Comparison of ENCODE assay signal across 21 mouse cellular contexts in the genomic region with DNA sequence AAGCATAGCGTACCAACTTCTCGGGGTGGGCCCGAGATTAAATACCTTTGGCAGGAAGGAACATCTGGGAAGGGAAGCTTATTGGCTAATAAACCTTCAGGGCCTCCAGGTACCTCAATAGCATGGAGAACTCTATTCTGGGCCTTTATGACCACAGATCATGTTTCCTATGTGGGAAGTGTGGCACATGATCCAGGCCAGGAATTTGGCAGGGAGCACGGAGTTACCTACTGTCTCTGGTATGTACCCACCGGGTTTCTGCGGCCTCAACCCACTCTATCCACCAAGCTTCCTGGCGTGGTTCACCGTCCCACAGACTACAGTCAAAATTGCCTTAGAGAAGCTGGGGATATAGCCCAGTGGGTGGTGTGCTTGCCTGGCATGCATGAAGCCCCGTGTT. TPM values are rescaled to one million over a fixed set of nuclear protein-coding genes. Genes with fewer than 3 reads are reported as not detected.
"Had no signal": no experiment of that assay in that cellular context is flagged by ENCODE, and none has a peak within 500 bp of the region (broad histone marks: within the 10 kb centered on the region; RNA-seq: fewer than 3 reads in every experiment).

No protein-coding gene starts in this region.

- H3K9ac ChIP-seq: liver, postnatal 0 days; lung, embryonic 15.5 days; midbrain, embryonic 12.5 days; neural tube, embryonic 13.5 days; neural tube, embryonic 15.5 days had no signal

- H3K36me3 ChIP-seq: lung, embryonic 15.5 days; midbrain, embryonic 10.5 days; midbrain, embryonic 12.5 days; neural tube, embryonic 13.5 days; neural tube, embryonic 15.5 days had no signal

- H3K9me3 ChIP-seq: lung, embryonic 15.5 days; midbrain, embryonic 10.5 days; midbrain, embryonic 12.5 days; neural tube, embryonic 13.5 days; neural tube, embryonic 15.5 days had no signal

- H3K27me3 ChIP-seq: lung, embryonic 15.5 days; midbrain, embryonic 12.5 days; neural tube, embryonic 13.5 days; neural tube, embryonic 15.5 days had no signal

- H3K4me2 ChIP-seq: lung, embryonic 15.5 days; midbrain, embryonic 12.5 days; neural tube, embryonic 13.5 days; neural tube, embryonic 15.5 days had no signal

- H3K27ac ChIP-seq: lung, embryonic 15.5 days; midbrain, embryonic 10.5 days; midbrain, embryonic 12.5 days; neural tube, embryonic 13.5 days; neural tube, embryonic 15.5 days had no signal

- H3K4me1 ChIP-seq: lung, embryonic 15.5 days; midbrain, embryonic 10.5 days; midbrain, embryonic 12.5 days; neural tube, embryonic 13.5 days; neural tube, embryonic 15.5 days had no signal

- H3K4me3 ChIP-seq: lung, embryonic 15.5 days; midbrain, embryonic 10.5 days; midbrain, embryonic 12.5 days; myocyte; neural tube, embryonic 13.5 days; neural tube, embryonic 15.5 days had no signal

- DNase-seq: liver, postnatal 0 days; lung, adult 2 months; lung, postnatal 14 days; lung, postnatal 4 days; midbrain, embryonic 14.5 days; retina, postnatal 1 day; right cerebral cortex, adult 18-20 months; right cerebral cortex, postnatal 25 days; right cerebral cortex, postnatal 4 days; spleen, adult 18-20 months; thymus, adult 18-20 months; thymus, postnatal 14 days; thymus, postnatal 4 days had no signal

- ATAC-seq: liver, postnatal 0 days; lung, postnatal 0 days; midbrain, embryonic 16.5 days had no signal

RNA-seq across cellular contexts. Expression of a gene that starts 20.2 kb away (rescaled TPM):
- polyA plus RNA-seq: midbrain, embryonic 14.5 days had no signal
